Mouse (Mus musculus) cortical plate, adult 2 months (tissue): ENCODE data around the gene Plxdc1.

Experiments used
- CTCF ChIP-seq: fragments of 200-500 bp; IDR thresholded peaks from 2 replicates; pipeline ENCODE4 v1.5.1; 2011; ENCODE audit warnings: mild to moderate bottlenecking, control low read depth, low read length; ENCODE audit not compliant: insufficient read depth; ENCODE audit errors: extremely low read depth
- POLR2A ChIP-seq: fragments of 200-500 bp; IDR thresholded peaks from 2 replicates; pipeline ENCODE4 v1.6.1; 2011; ENCODE audit warnings: mild to moderate bottlenecking, low read length, control low read depth; ENCODE audit not compliant: insufficient read depth; ENCODE audit errors: extremely low read depth

DNA sequence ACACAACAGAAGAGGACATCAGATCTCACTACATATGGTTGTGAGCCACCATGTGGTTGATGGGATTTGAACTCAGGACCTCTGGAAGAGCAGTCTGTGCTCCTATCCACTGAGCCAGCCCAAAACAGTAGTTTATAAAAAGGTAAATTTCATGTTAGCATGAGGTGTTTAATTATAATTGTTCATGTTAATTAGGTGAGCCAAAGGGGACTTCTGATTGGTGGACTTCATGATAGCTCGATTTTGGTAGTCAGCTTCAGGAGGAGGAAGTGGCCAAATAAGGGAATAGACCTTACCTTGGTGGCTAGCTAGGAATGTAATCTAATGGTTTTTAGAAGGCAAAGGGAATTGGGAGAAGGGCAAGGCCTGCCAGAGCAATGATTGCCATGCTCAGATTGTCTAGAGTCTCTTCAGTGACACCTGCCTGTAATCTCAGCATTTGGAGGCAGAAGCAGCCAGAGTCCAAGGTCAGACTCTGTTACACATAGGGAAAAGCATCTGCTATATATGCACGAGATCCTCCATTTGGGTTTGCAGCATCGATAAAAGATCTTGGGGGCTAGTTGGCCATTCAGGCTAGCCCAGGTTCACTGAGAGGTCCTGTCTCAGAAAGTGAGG is 88.6 kb downstream of the Plxdc1 start:
- TF ChIP-seq CTCF (no peak), POLR2A (no peak)
